Mouse (Mus musculus) v-Abl transformed pro-B cells (cell line): ENCODE results near the gene Ablim2.

Source experiments
- in situ Hi-C, 2 experiments: fragments of 400-800 bp; cut with MboI; formaldehyde crosslinking; loops; one replicate each; pipeline ENCODE4 v1.15.1; 2025; ENCODE audit not compliant: unreplicated experiment in 2 of 2

Gene Ablim2

DNA sequence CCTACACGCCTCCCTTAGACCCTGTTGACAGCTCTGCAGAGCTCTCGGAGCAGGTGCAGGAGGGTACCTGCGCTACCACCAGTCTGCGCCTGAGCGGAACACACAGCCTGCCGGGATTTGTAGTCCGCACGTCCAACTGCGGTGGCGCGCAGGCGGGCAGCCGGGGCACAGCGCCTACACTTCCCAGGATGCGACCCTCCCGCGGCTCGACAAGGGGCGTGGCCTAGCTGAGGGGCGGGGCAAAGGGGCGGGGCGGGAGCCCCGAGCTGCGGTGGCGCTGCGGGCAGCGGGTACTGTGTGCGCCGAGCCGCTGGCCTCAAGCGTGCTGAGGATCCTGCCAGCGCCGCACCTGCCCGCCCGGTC is at the start of gene Ablim2:
Gene Ablim2, plus strand, starts transcription at position 242 of the 363 bp plus-strand sequence.
- in situ Hi-C loops = loop anchor here (5.0 kb wide), 1 partner anchor 40 kb away; no protein-coding TSS in a partner anchor

DNA sequence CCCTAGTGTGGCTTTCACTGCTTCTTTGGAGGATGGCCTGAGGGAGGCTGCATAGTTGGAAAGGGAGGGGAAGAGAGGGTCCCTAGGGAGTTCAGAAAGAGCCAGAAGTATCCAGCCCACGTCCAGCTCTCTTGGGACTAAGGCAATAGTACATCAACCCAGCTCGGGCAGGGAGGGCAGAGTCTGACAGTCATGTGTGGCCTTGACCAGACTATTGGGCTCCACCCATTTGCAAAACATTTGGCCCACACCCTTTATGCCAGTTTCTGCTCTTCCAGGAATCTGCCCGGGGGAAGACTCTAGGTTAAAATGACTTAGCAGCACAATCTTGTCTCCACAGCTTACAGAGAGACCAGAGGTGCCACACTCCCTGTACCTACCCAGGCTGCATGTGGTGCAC is 47.2 kb upstream of the Ablim2 start:
- in situ Hi-C loops = loop anchor here (5.0 kb wide), 2 partner anchors 118 to 188 kb away; no protein-coding TSS in a partner anchor

DNA sequence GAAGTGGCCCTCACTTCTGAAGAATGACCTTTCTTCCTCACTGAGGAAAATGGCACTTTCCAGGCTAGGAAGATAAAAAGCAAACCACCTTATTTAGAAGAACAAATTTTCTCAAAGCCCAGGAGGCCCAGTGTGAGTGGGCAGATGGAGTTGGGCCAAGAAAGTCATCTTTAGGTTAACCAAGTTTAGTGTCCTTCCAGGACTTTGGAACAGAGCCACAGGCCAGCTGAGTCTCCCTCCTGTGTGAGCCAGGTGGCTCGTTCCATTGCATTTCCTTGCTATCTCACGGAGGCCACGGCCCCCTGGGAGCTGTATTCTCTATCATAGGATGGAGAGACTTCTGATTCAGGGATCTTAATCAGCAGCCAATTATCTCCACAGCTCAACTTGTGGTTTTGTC is 46.7 kb upstream of the Ablim2 start:
- in situ Hi-C loops = loop anchor here (5.0 kb wide), 2 partner anchors 119 to 189 kb away; no protein-coding TSS in a partner anchor

DNA sequence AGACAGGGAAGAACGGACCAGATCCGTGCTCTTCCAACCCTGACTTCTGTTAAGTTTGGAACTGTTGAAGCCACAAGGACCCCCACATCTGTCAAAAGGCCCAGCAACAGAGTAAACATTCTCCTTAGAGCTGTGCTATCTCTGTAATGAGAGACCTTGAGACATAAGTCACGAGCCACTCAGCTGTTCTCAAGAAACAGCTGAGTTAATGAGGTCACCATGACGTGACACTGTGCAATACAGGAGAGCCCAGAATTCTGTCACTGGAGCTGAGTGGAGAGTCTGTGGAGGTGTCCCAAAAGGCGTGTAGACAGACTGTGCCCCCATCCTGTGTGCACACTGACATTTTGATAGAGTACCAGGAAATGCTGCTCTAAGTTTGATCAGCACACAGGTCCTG is 45.2 kb upstream of the Ablim2 start:
- in situ Hi-C loops = loop anchor here (5.0 kb wide), 2 partner anchors 120 to 190 kb away; no protein-coding TSS in a partner anchor

DNA sequence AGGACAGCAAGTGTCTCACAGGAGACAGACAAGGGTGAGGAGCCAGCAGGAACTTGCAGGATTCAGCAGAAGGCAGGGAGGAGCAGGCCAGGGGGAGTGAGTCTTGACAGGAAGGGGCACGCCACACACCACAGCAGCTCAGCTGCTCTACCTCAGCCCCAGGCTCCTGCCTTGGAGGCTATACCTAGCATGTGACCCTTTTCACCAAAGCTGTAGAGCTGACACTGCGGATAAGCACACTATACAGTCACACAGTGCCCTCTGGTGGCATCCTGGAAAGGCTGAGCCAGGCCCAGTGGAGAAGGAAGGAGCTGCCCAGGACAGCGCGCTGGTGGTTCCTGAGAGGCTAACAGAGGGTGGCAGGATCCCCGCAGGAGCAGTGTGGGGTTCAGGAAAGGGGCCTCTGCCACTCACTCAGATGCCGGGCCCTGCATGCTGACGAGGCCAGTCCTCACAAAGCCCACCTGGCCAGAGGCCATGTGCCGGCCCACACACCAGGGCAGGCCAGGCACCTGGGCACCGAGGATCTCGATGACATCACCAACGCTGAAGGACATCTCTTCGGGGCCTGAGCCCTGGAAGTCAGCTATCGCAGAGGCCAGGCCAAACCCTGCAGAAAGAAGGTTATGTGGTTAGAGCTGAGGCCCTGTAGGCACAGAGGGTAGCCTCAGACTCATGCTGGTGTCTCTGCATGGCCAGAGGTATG is 43.9 kb upstream of the Ablim2 start:
- in situ Hi-C loops = loop anchor here (5.0 kb wide), 2 partner anchors 122 to 192 kb away; no protein-coding TSS in a partner anchor

DNA sequence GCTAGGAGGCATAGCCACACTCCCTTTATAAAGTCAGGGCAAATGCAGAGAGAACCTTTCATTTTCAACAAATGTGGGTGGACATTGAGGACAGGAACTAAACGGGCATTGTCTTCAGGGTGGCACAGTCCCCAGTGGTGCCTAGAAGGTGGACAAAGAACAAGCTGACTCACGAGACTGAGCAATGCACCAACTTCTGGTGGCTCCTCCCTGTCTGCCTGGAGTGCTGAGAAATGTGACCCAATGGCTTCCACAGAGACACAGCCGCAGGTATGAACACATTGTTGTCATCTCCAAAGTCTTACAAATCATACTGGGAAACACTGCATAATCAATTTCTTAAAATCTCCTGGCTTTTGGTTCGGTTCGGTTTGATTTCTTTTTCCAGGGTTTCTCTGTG is 40.2 kb upstream of the Ablim2 start:
- in situ Hi-C loops = loop anchor here (5.0 kb wide), 1 partner anchor 40 kb away; the partner anchor contains the start of gene Ablim2 (in 2 of the 2)

DNA sequence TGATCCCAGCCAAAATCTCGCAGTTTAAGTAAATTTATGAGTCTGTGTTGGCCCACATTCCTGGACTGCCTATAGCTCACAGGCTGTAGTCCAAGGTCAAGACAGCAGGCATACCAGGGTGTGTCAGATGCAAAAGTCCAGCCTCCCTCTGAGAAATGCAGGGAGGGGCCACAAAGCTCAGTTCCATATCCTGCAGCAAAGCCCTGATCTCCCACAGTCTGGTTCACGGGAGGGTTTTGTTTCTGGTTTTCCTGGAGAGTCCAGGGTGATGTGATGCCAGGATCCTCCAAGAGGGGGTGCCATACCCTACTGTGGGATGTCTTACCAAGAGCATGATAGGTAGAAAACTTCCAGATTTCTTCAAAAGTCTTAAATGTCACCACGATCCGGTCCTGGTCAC is 39.7 kb upstream of the Ablim2 start:
- in situ Hi-C loops = loop anchor here (5.0 kb wide), 1 partner anchor 39 kb away; the partner anchor contains the start of gene Ablim2 (in 2 of the 2)

DNA sequence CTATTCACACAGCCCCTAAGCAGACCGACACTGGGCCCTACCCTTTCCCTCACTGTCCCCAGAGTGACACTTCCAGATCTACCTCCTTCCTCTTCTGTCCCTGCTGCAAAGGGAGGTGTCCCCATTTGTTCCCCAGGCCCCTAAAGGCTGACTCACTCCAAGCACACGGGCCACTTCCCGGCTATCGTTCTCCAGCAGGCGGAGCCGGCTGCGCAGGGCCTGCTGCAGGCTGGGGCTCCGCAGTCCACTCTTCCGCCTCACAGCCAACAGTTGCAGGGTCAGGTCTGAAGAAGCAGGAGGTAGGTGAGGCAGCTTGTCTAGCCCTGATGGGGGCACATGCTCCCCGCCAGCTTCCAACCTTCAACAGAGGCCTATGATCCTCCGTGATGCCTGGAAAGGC is 38.9 kb upstream of the Ablim2 start:
- in situ Hi-C loops = loop anchor here (5.0 kb wide), 1 partner anchor 38 kb away; the partner anchor contains the start of gene Ablim2 (in 2 of the 2)

DNA sequence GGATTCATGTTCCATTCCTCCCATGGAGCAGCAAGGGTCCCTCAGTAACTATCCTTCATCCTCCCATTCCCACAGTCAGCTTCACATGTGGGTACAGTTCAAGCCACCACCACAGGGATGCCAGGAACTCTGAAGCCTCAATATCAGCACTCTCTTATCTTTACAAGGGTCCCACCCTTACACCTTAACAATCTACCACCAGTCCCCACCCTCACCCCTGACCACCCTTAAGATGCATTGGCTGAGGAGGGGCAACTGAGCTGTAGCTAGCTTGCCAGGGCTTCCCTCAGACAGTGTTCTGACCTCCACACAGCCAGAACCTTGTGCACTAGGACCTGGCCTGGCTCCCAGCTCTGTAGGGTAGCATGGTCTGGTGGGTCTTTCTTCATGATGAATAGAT is 38.3 kb upstream of the Ablim2 start:
- in situ Hi-C loops = loop anchor here (5.0 kb wide), 1 partner anchor 38 kb away; the partner anchor contains the start of gene Ablim2 (in 2 of the 2)

DNA sequence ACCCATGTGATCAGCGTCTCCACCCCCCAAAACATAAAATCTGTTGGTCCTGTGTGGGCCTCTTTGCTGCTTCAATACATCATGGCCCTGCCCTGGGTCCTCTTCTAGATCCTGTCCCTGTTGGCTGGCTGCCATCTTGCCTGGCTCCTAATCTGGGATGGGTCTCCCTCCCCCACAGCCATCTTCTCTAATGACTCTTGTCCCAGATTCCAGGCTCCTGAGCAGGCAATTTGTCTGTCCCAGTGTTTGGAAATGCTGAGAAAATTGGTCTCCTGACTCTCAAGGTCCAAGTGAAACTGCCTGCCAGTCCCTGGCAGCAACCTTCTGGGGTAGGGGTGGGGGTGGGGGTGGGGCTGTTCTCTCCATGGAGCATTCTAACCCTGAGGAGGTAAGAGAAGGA is 37.8 kb upstream of the Ablim2 start:
- in situ Hi-C loops = loop anchor here (5.0 kb wide), 1 partner anchor 37 kb away; the partner anchor contains the start of gene Ablim2 (in 2 of the 2)

DNA sequence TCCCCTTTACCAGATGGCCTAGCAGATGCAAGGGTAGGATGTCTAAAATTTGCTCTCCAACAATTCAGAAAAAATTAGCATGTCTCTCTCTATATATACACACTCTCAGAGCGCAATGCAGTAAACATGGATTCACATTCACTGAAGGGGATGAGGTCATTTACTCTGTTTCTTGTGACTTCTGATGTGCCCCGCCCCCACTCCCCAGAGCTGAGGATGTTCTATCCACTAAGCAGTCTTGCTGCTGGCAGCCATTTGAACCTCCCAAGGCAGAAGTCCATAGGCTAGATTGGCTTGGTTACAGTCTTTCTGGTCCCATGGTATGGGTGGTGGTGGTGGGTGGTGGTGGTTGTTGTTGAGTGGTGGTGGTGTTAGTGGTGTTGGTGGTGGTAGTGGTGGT is 35.7 kb upstream of the Ablim2 start:
- in situ Hi-C loops = no loop called here

DNA sequence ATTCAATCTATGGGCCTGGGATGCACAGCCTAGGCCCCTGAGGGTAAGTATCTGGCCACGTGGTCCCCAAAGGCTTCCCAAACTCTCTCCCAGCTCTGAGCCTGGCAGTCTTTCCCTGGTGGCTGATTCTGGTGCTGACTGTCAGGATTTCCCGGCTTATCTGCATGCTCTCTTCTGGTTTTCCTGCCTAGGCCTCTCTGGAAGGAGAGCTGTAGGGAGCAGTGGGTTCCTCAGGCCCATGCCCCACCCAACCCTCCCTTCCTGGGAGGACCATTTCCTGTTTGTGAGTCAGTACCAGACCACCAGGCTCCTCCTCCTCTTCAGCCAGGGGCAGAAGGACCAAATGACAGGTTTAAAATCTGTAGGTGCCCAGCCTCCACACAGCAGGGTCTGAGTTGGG is 35.0 kb upstream of the Ablim2 start:
- in situ Hi-C loops = no loop called here

DNA sequence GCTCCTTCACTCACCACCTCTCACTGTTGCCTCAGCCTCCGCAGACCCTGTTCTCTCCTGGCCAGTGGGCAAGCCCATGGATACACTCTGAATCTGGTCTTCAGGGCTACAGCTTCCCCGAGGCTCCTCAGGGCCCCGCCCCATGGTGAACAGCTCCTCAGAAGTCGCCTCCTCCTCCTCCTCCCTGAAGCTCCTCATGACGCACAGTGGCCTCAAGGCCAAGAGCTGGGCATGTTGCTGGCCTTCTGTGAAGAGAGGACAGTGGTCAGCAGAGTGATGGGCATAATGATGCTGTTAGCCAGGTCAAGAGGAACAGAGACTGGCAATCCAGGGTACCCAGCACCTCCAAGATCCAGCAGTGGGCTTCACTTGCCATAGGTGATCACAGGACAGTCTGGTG is 33.8 kb upstream of the Ablim2 start:
- in situ Hi-C loops = no loop called here

DNA sequence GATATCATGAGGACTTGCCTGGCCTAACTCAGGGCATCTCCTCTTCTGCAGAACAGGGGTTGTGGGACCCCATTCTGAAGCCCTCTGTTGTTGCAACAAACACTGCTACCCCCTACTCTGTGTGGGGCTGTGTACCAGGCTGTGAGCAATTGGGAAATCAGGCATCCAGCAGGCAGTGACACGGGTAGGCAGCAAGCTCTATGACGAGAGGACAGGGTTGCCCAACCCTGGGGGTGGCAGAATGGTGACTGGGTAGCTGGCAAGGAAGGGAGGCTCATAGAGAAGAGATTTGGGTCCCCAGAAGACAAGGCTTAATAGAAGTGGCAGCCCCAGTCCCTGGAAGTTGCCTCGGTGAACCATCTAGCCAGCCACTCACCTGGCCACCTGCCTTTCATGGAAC is 31.8 kb upstream of the Ablim2 start:
- in situ Hi-C loops = no loop called here

DNA sequence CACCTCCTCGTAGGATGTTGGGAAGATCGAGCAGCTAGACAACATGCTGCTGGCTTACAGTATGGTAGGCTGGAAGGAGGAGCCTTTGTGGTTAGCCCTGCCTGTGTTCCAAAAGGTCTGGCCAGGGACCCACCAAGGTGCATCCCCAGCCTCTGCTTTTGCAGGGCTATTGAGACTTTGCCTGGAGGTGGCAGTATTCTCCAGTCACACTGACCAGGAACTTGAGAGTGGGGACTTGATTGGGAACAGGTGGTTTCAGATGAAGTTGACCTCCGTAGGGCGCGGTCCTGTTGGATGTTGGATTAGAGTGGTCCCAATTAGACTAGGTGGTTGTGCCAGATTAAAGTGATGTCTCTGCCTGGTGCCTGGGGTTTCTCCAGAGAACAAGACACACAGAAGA is 30.2 kb upstream of the Ablim2 start:
- in situ Hi-C loops = no loop called here

DNA sequence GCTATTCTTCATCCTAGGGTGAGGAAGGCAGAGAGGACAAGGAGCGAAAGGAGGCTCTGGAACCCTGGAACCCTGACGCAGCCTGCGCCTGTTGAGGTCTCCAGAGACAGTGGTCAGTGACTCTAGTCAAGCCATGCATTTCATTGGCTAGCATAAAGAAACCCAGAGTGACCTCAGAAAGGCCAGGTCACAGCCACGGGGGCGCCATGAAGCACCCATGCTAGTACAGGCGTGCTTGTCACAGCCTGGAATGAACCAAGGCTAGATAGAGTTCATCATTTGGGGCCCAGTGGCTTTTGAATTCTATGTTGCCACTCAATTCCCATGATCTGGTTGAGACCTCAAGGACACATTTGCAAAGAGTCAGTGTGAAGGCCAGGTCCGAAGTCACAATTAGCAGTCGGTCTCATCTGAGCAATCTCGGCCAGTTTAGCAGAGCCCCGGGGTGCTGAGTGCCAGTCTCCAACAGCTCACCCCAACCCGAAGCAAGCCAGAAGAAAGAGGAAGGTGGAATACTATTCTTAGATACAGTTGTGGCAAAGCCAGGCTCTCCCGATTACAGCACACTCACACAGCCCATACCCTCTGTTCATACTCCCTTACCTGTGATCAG is 29.2 kb upstream of the Ablim2 start:
- in situ Hi-C loops = no loop called here

DNA sequence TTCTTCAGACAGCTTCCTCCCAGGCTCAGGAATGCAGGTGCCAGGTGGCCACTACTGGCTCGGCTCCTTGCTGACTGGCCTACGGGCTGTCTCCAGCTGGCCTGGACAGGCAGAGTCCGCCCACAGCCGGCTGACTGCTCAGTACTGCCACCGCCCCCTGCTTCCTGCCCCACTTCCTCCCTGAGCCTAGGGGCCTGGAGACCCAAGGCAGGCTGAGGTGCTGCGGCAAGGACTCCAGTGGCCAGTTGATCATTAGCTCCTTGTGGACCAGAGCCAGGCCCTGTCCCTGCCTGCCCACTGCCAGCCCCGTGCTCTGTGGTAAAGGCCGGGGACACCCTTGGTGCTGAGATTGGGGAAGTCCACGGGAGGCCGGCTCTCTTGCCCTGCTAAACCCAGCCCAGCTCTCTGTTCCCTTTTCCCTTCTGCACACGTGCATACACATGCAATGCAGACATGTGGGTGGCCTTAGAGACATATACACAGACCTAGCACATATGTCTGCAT is 28.7 kb upstream of the Ablim2 start:
- in situ Hi-C loops = no loop called here

DNA sequence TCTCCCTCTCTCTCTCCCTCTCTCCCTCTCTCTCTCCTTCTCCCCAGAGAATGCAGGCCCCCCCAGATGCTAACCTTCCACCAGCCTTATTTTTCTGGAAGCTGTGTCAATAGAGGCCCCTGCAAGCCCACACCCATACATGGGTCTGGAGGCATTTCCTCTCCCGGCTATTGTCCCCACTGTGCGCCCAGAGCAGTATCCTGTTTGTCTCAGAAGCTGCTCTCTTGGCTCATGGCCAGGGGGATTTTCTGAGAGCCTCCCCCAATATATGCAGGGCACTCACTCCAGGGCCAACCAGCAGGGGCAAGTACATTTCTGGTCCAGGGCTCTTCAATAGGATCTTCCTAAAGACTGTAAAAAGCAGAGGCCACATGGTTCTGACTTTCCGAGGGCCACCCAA is 27.8 kb upstream of the Ablim2 start:
- in situ Hi-C loops = no loop called here

DNA sequence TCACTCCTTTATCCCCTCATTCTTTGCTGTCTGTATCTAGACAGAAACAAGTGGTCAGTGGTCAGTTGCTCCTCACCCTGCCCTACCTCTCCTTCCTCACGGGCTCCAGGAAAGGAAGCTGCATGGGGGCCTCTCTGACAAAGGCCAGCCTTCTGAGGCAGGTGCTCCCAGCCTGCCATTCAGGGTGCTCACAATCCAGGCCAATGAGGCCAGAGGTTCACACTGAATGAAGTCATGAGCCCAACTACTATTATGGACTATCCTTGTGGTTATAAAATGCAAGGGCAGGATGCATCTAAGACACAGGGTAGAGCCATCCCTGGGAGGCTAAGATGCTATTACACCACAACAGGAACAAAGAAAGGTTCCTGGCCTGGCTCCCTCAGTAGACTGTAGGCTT is 27.1 kb upstream of the Ablim2 start:
- in situ Hi-C loops = no loop called here

DNA sequence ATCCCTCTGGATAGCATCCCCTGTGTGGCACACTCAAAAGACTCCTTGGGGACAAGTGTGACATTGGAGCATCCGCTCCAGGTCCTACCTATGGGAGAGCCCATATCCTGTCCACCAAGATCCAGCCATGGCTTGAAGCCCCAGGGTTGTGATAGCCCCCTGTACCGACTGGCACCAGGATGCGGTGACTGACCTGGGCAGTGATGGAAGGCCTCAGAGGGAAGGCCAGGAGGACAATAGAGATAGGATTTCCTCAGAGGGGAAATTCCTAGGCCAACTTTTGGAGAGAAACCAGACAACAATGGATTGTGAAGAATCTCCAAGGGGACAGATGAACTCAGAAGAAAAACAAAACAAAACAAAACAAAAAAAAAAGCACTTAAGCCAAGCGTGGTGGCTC is 26.7 kb upstream of the Ablim2 start:
- in situ Hi-C loops = no loop called here

DNA sequence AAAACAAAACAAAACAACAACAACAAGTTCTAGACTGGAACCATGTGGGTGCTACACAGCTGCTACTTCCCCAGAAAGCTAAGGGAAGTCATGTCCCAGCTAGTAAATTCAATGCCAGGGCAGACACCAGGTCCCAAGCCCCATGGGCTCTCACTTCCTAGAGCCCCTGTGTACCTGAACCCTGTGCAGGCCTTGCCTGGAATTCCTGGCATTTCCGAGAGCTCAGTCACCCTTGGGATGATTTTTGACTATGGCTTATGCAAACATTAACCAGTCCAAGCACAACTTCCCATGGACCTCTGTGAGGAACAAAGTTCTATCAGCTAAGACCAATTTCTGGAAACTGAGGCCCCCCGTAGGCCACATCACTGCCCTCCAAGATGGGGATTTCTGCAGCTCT is 24.2 kb upstream of the Ablim2 start:
- in situ Hi-C loops = no loop called here
